Mouse (Mus musculus) left cerebral cortex, adult 9 months (tissue): Measurements from ENCODE around the gene Olfr644.

Experiments
- DNase-seq, 2 experiments: peaks; one replicate each; pipeline ENCODE4 v3.0.0; 2022; ENCODE audit warnings: low spot score in 2 of 2

The Olfr644 gene

DNA sequence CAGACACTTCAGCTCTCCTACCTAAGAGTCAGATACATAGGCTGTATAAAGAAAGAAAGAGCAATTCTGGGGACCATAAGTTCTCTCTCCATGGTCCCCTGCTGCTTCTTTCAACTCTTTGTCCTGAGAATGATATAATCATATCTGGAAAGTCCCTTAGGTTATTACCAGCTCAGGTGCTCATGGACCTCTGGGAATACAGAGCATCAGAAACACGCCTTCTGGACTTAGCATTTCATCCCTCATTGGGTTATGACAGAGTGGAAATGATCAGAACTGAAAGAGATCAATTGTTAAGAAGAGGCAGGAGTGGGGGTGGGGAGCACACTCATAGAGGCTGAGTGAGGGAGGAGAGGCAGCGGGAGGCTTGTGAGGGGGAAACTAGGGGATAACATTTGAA, at the start of gene Olfr644:
Olfr644 (minus strand) TSS at position 101 of the 400 bp plus-strand sequence.
- DNase-seq, result no peak

DNA sequence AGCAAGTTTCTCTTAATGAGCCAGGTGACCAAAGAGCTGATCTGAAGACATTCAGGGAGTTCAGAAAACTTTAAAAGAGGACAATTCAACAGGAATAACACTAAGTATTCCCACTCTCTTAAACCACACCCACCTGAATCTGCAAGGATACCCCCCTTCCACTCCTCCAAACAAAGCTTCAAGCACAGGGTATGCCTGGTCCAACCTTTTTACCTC, 33.0 kb upstream of the Olfr644 start, which contains the start of gene Olfr646:
Olfr646 (plus strand) TSS at position 117 of the 216 bp plus-strand sequence.
- DNase-seq, result no peak

DNA sequence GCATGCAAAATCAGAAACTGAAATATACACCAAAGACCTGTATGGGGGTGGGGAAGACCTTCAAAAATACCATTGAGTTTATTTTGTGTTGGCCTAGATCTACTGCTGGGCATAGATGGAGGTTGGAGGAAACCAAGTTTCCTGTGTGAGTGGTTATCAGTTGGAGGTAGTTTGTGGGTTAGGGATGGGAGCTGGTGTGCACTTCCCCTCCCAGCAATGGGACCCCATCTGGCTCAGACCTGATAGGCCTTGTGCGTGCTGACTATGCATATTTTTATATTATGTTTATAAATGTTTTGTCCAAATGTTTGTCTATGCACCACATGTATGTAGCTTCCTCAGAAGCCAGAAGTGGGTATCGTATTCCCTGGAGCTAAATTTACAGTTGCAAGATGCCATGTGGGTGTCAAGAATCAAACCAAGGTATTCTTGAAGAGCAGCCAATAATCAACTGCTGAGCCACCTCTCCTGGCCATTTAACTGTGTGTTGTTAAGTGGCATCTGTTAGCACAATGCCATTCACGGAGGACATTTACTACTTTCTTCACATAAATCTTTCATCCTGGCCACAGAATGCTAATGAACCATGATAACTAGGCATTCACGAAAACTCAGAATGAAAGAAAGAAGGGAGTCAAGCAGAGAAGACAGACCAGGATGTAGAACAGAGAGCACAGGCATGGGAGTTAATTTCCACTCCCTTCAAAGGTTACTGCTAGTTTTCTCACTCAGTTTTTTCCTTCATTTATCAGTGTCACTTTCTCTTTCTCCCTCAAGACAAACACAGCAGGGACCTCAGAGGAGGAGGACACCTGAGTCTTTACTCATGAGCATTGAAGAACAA, 32.5 kb upstream of the Olfr644 start:
- no peak for DNase-seq

DNA sequence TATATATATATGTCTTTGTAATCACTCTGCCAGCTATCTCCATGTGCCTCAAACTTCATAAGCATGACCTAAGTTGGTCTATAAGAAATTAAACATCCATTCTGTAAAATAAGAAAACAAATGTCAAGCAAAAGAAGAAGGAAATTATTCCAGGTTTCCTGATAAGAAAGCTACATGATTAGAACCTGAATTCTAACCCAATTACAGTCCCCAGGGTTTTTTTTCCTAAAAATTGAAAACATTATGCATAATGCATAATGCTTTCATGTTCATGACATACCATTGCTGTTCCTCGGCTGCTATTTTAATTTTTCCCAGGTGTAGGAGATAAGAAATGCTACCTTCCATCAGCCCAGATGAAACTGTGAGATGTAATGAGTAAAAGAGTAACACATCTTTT, 13.7 kb upstream of the Olfr644 start, which contains the start of gene Olfr645:
Olfr645 (minus strand) TSS at position 101 of the 400 bp plus-strand sequence.
- DNase-seq, result no peak

DNA sequence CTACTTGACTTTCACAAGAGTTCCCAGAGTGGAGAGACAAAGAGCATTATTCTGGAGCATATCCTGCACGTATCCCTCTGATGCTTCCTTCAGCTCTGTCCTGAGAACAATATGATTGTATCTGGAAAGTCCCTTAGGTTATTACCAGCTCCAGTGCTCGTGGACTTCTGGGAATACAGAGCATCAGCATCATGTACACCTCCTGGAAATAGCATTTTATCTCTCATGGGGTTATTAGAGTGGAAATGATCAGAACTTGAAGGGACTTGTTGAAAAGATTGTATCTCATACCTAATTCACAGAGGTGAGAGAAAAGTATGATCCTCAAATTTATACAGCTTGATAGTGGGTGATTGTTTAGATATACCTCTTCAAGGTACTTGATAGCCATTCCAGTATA, 10.3 kb downstream of the Olfr644 start, which contains the start of gene 4930516K23Rik:
4930516K23Rik (minus strand) TSS at position 101 of the 400 bp plus-strand sequence.
- no peak for DNase-seq

DNA sequence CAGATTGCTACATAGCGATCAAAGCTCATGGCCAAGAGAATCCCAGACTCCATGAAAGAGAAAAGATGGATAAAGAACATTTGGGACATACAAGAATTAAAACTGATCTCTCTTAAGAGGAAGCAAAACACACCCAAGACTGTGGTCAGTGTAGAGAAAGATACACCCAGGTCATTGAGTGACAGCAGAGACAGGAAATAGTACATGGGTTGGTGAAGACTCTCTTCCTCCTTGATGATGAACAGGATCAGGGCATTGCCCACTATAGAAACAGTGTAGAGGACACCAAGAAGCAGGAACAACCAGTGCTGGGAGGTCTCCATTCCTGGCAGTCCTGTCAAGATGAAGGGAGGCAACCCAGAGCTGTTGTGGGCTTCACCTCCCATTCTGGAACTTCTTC, 12.5 kb downstream of the Olfr644 start:
- DNase-seq, result no peak

DNA sequence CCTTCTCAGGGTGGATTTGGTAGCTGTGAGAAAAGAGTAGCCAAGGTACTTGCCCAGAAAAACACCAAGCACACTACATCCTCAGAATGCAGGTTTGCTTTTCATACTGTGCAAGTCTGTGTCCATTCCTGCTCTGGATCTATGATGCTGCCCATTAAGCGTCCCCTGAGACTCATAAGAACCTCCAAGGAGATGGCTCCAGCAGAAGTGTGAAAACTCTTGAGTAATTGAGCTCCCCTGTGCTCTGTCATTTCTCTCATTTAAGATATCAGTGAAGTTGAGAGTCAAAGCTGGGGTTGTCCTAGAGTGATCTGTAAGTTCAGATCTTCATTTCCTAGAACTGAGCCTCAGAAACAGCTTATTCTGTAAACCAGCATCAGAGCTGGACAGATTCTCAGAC, 19.1 kb downstream of the Olfr644 start, which contains the start of gene Olfr642:
Olfr642 (minus strand) TSS at position 101 of the 400 bp plus-strand sequence.
- DNase-seq, result no peak

DNA sequence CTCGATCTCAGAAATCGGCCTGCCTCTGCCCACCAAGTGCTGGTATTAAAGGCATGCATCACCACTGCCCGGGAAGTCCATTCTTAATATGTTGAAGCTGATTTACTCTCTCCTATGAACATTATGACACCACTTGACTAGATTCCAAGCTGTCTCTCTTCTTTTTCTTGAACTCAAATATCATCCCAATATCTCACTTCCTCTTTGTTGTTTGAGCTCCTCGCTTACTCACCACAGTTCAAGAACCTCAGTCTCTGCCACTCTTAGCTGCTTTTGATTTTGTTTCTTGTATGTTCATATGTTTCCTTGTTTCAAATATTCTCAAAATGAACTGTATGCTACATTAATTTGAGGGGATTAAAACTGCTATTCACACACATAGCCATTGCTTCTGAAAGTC, 20.9 kb downstream of the Olfr644 start:
- no peak for DNase-seq

DNA sequence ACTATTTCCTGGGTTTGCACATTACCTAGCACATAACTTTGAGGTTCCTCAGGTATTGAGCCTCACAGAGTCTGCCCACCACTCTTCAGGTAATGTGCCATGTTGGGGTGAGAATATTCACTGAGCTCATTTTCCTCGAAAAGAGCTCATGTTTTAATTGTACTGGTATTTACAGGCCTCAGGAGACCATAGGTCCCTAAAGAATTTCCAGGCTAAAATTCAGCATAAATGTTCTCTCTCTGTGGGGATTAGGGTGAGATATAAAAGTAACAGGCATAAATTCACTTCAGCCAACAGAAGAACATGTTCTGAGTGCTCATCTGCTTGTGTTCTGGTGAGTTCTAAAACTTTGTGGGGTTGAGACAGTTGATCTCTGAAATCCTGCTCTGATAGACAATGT, 36.5 kb downstream of the Olfr644 start, which contains the start of gene Olfr641:
Olfr641 (plus strand) TSS at position 301 of the 400 bp plus-strand sequence.
- no peak for DNase-seq

DNA sequence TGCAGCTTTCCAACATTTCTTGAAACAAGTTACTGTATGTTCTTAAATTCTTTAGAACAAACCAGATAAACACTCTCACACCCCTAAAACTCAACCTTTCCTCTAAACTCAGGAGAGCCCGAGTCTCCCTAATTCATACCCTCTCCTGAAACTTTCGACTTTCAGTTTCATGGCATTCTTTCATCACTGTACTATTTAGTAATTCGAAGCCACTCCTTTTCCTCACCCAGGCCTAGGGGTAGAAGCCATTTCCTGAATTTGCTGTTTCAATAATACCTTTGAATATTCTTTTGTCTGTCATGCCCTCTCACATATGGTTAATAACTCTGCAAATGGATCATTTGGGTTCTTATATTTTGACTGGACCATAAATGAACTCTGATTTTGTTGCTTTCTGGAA, 44.7 kb downstream of the Olfr644 start:
- no peak for DNase-seq

DNA sequence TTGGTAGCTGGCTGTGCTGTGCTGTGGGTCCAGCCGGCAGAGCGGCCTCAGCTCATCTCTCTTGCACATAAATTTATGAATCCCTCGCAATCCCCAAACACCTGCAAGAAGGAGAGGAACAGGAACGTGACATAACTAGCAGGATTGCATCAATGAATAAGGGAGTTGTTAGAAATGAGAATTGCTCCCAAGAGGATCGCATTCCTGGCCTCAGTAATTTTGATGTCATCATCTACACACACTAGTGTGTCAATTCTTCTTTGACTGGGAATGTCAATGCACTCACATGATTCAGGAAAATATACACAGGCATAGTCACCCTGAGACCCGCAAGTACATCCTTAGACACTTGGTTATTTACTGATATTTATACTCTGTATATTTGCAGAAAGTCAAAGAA, 46.2 kb downstream of the Olfr644 start, which contains the start of gene Olfr640:
Olfr640 (minus strand) TSS at position 101 of the 400 bp plus-strand sequence.
- no peak for DNase-seq

DNA sequence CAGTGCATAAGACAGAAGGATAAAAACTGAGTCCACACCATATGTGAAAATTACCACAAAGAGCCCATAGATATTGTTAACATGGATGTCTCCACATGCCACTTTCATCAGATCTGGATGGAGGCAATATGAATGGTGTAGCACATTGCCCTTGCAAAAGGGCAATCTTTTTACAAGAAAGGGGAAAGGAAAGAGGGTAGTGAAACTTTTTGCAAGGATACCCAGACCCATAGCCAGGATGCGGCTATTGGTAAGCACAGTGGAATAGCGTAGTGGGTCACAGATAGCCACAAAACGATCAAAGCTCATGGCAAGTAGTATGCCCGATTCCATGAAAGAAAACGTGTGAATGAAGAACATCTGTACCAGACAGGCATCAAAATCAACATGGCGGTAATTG, 50.0 kb downstream of the Olfr644 start:
- no peak for DNase-seq

DNA sequence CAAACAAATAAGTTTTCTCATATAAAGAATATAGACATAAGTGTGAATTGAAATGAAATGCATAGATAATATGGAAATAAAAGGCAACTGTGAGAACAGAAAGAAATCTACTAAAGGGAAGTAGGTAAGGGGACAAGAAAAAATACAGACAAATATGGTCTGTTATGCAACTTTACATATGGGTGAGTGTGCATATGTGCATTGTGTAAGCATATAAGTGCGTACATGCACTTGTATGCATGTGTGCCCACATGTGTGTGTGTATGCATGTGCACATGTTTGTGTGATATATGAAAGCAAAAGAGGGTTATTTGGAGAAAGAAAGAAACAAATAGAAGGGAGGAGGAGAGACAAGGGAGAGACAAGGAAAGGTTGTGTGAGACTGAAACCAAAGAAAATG, 52.7 kb downstream of the Olfr644 start:
- DNase-seq, result no peak

DNA sequence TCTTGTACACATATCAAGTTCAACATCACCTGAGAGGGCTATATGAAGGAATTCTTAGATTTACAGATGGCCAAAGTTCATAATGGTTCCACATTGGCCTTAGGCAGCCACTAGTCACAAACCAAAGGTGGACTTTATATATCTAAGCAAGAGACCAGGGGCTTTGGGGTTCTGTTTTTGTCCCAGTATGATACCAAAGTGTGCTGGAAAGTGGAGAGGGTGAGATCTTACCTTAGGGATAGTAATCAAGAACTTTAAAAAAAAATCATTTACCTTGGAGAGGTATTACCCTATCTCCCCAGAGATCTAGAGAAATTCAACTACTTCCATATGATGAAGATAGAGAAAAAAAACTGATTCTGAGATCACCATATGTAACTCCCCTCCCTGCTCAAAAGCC, 54.5 kb downstream of the Olfr644 start, which contains the start of gene Olfr639:
Olfr639 (minus strand) TSS at position 101 of the 400 bp plus-strand sequence.
- DNase-seq, result no peak
